Mouse (Mus musculus) lung, postnatal 14 days (tissue): Measurements from ENCODE around the gene Slfn5.
A peak's percentile ranks its signal among the peaks of the same experiment; 100 is the strongest.
"Not testable (repeated sequence)": the region's sequence is repeated elsewhere in the genome, so short reads cannot be mapped to it uniquely, and the experiment has no call there.

Experiments used
- DNase-seq: peaks from one replicate; pipeline ENCODE4 v3.0.0; 2021

The Slfn5 gene

GRCm38 (mm10) chr11:82947457-82947856, 3.7 kb upstream of the Slfn5 start:
- no peak for DNase-seq

- DNase-seq: peak; percentile 21
Observed at GRCm38 (mm10) chr11:82949036-82949435, 2.1 kb upstream of the Slfn5 start.

GRCm38 (mm10) chr11:82951865-82952611, 889 bp downstream of the Slfn5 start:
- peak; percentile 77 for DNase-seq

- peak; percentile 21 for DNase-seq
Observed at GRCm38 (mm10) chr11:82952612-82953542, 1.7 kb downstream of the Slfn5 start.

GRCm38 (mm10) chr11:82954631-82955030, 3.5 kb downstream of the Slfn5 start:
- no peak for DNase-seq

GRCm38 (mm10) chr11:82956925-82957324, 5.8 kb downstream of the Slfn5 start:
- DNase-seq: no peak

- peak; percentile 50 for DNase-seq
Observed at GRCm38 (mm10) chr11:82959613-82960012, 8.5 kb downstream of the Slfn5 start.

- no peak for DNase-seq
Observed at GRCm38 (mm10) chr11:82961743-82962142, 10.6 kb downstream of the Slfn5 start.

- no peak for DNase-seq
Observed at GRCm38 (mm10) chr11:82962215-82962614, 11.1 kb downstream of the Slfn5 start.

GRCm38 (mm10) chr11:82970712-82971589, 19.8 kb downstream of the Slfn5 start:
- DNase-seq: peak; percentile 36

- DNase-seq: no peak
Observed at GRCm38 (mm10) chr11:82971590-82971974, 20.4 kb downstream of the Slfn5 start.

GRCm38 (mm10) chr11:82973916-82974315, 22.8 kb downstream of the Slfn5 start:
- no peak for DNase-seq

- DNase-seq: not testable (repeated sequence)
Observed at GRCm38 (mm10) chr11:82982409-82982808, 31.3 kb downstream of the Slfn5 start.

GRCm38 (mm10) chr11:82983193-82983592, 32.0 kb downstream of the Slfn5 start:
- no peak for DNase-seq

- DNase-seq: no peak
Observed at GRCm38 (mm10) chr11:82987621-82988020, 36.5 kb downstream of the Slfn5 start.

GRCm38 (mm10) chr11:82989357-82989756, 38.2 kb downstream of the Slfn5 start:
- DNase-seq: peak; percentile 10

- DNase-seq: peak; percentile 25
Observed at GRCm38 (mm10) chr11:82990612-82991385, 39.6 kb downstream of the Slfn5 start.

GRCm38 (mm10) chr11:82991469-82992166, 40.5 kb downstream of the Slfn5 start, which contains the start of gene Slfn9:
Gene Slfn9 (minus strand): TSS chr11:82991830.
- peak; percentile 34 for DNase-seq

- DNase-seq: no peak
Observed at GRCm38 (mm10) chr11:83013356-83013755, 62.2 kb downstream of the Slfn5 start.
